Mouse (Mus musculus): Measurements from ENCODE around the gene Bmyc. TPM values are rescaled to one million over a fixed set of nuclear protein-coding genes. Genes with fewer than 3 reads are reported as not detected.
A peak's percentile ranks its signal among the peaks of the same experiment; 100 is the strongest.
"Not testable (repeated sequence)": the region's sequence is repeated elsewhere in the genome, so short reads cannot be mapped to it uniquely, and the experiment has no call there.

Gene Bmyc
- polyA plus RNA-seq, 1 experiment from 2014 or later, result 17.0 TPM

GRCm38 (mm10) chr2:25686941-25687340, 19.6 kb upstream of the Bmyc start:
- peaks cover 11% of the 10 kb centered on the region for H3K27me3 ChIP-seq
- no peak for DNase-seq (ENCODE audit: low read depth, low spot score)
- no peak for ATAC-seq
- no peak for TF ChIP-seq CTCF (IDR thresholded peaks at IDR 0.05)
- CTCF ChIA-PET, result no interaction called here
- POLR2A ChIA-PET, result no interaction called here
- in situ Hi-C loops (cut with MboI; ENCODE audit: low pct_unique_long_range_greater_than_20kb), result no loop called here

GRCm38 (mm10) chr2:25694605-25695004, 11.9 kb upstream of the Bmyc start:
- ChIA-PET CTCF (interaction anchor here (2.4 kb wide), 1 partner anchor 12 kb away, joined by 14 read pairs; the partner anchor contains the start of gene Bmyc), POLR2A (no interaction called here)
- peaks cover 4% of the 10 kb centered on the region for H3K27me3 ChIP-seq
- DNase-seq (ENCODE audit: low read depth, low spot score), result no peak
- TF ChIP-seq CTCF (IDR thresholded peaks at IDR 0.05), result peak; percentile 74
- in situ Hi-C loops (cut with MboI; ENCODE audit: low pct_unique_long_range_greater_than_20kb), result no loop called here
- peak; percentile 39 for ATAC-seq

GRCm38 (mm10) chr2:25696951-25697350, 9.6 kb upstream of the Bmyc start:
- in situ Hi-C loops (cut with MboI; ENCODE audit: low pct_unique_long_range_greater_than_20kb), result no loop called here
- ChIA-PET CTCF (no interaction called here), POLR2A (no interaction called here)

GRCm38 (mm10) chr2:25698696-25699095, 7.8 kb upstream of the Bmyc start:
- ChIA-PET POLR2A (no interaction called here), CTCF (no interaction called here)
- DNase-seq (ENCODE audit: low read depth, low spot score) (no peak), ATAC-seq (no peak)
- H3K27me3 ChIP-seq, result peaks cover 4% of the 10 kb centered on the region
- in situ Hi-C loops (cut with MboI; ENCODE audit: low pct_unique_long_range_greater_than_20kb), result no loop called here
- no peak for TF ChIP-seq CTCF (IDR thresholded peaks at IDR 0.05)

More at GRCm38 (mm10) chr2:25696951-25697350, 9.6 kb upstream of the Bmyc start:
- no peak for DNase-seq (ENCODE audit: low read depth, low spot score)
- H3K27me3 ChIP-seq, result peaks cover 4% of the 10 kb centered on the region
- ATAC-seq, result no peak
- no peak for TF ChIP-seq CTCF (IDR thresholded peaks at IDR 0.05)

GRCm38 (mm10) chr2:25699743-25700142, 6.8 kb upstream of the Bmyc start, which contains the start of gene Obp2a:
Obp2a (plus strand) TSS chr2:25700043.
- H3K27me3 ChIP-seq; CTCF ChIA-PET; ATAC-seq; DNase-seq (ENCODE audit: low read depth, low spot score); in situ Hi-C loops (cut with MboI; ENCODE audit: low pct_unique_long_range_greater_than_20kb); POLR2A ChIA-PET: not testable (repeated sequence)

- in situ Hi-C loops (cut with MboI; ENCODE audit: low pct_unique_long_range_greater_than_20kb), result no loop called here
- ATAC-seq (no peak), DNase-seq (ENCODE audit: low read depth, low spot score) (no peak)
- H3K27me3 ChIP-seq, result peaks cover 4% of the 10 kb centered on the region
- CTCF ChIA-PET, result no interaction called here
- TF ChIP-seq CTCF (IDR thresholded peaks at IDR 0.05), result no peak
- POLR2A ChIA-PET, result interaction anchor here (0.6 kb wide), 1 partner anchor 712 kb away, joined by 3 read pairs; no protein-coding TSS in a partner anchor
Measured at GRCm38 (mm10) chr2:25701001-25701400, 5.5 kb upstream of the Bmyc start.

- ATAC-seq (no peak), DNase-seq (ENCODE audit: low read depth, low spot score) (no peak)
- TF ChIP-seq CTCF (IDR thresholded peaks at IDR 0.05), result no peak
- ChIA-PET CTCF (no interaction called here), POLR2A (no interaction called here)
- peaks cover 4% of the 10 kb centered on the region for H3K27me3 ChIP-seq
- in situ Hi-C loops (cut with MboI; ENCODE audit: low pct_unique_long_range_greater_than_20kb), result no loop called here
Measured at GRCm38 (mm10) chr2:25703706-25704105, 2.8 kb upstream of the Bmyc start.

GRCm38 (mm10) chr2:25708121-25708520, 1.6 kb downstream of the Bmyc start:
- in situ Hi-C loops (cut with MboI; ENCODE audit: low pct_unique_long_range_greater_than_20kb), result no loop called here
- ATAC-seq, result no peak
- POLR2A ChIA-PET, result interaction anchor here (0.9 kb wide), 1 partner anchor 68 kb away, joined by 3 read pairs; no protein-coding TSS in a partner anchor
- no peak for TF ChIP-seq CTCF (IDR thresholded peaks at IDR 0.05)
- CTCF ChIA-PET, result no interaction called here
- no peak for DNase-seq (ENCODE audit: low read depth, low spot score)
- peaks cover 4% of the 10 kb centered on the region for H3K27me3 ChIP-seq

GRCm38 (mm10) chr2:25709056-25709455, 2.5 kb downstream of the Bmyc start:
- ATAC-seq; POLR2A ChIA-PET; H3K27me3 ChIP-seq; in situ Hi-C loops (cut with MboI; ENCODE audit: low pct_unique_long_range_greater_than_20kb); CTCF ChIA-PET; DNase-seq (ENCODE audit: low read depth, low spot score): not testable (repeated sequence)

- POLR2A ChIA-PET; DNase-seq (ENCODE audit: low read depth, low spot score); H3K27me3 ChIP-seq; in situ Hi-C loops (cut with MboI; ENCODE audit: low pct_unique_long_range_greater_than_20kb); CTCF ChIA-PET; ATAC-seq: not testable (repeated sequence)
Measured at GRCm38 (mm10) chr2:25709791-25710190, 3.3 kb downstream of the Bmyc start.

- in situ Hi-C loops (cut with MboI; ENCODE audit: low pct_unique_long_range_greater_than_20kb); DNase-seq (ENCODE audit: low read depth, low spot score); POLR2A ChIA-PET; H3K27me3 ChIP-seq; CTCF ChIA-PET; ATAC-seq: not testable (repeated sequence)
Measured at GRCm38 (mm10) chr2:25711641-25712040, 5.1 kb downstream of the Bmyc start.

GRCm38 (mm10) chr2:25717222-25717621, 10.7 kb downstream of the Bmyc start:
- ChIA-PET POLR2A (no interaction called here), CTCF (no interaction called here)
- no peak for TF ChIP-seq CTCF (IDR thresholded peaks at IDR 0.05)
- DNase-seq (ENCODE audit: low read depth, low spot score), result no peak
- no peak for ATAC-seq
- H3K27me3 ChIP-seq, result no peaks in the 10 kb centered on the region
- in situ Hi-C loops (cut with MboI; ENCODE audit: low pct_unique_long_range_greater_than_20kb), result no loop called here
